Mouse (Mus musculus) R1 (cell line): ENCODE results near the gene Eprs.
"Not testable (repeated sequence)": the region's sequence is repeated elsewhere in the genome, so short reads cannot be mapped to it uniquely, and the experiment has no call there.

Source experiments
- DNase-seq: peaks from one replicate; pipeline ENCODE4 v3.0.0-alpha.2; 2018; ENCODE audit warnings: low read depth, low spot score

The Eprs gene

DNA sequence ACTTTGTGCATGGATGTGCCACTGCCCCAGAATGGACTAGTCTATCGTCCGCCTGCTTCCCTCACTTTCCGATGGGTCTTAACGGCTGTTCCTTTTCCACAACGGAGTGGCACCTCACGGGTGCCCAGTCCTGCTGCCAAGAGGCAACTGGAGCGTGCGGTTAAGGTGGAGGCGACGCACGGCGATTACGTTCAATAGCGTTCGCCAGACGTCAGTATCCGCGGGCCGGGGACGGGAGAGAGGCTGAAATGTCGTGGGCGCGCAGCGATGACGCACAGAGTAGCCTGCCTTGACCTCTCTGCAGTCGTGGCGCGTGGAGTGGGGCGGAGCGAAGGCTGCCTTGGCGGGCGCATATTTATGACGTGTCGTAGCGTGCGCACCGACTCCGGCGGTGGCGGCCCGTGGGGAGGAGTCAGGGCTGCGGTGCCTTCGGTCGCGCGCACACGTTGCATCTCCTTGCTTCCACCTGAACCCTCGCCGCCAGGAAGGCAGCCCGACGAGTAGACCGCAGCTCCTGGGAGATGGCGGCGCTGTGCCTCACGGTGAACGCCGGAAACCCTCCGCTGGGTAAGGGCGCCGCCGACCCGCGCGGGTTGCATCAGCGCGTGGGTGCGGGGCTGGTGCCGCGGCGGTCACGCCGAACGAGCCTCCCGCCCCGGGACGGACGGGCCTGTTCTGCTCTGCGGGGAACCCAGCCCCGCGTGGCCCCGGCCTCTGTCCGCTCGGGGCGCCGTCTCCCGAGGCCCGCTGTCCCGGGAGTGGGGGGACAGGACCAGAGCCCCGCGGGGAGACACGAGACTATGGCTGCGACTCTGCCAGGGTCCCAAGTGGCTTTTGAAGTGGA is at the start of gene Eprs:
TSS of gene Eprs (plus strand) at position 368 of the 844 bp plus-strand sequence.
- peak; percentile 98 for DNase-seq

DNA sequence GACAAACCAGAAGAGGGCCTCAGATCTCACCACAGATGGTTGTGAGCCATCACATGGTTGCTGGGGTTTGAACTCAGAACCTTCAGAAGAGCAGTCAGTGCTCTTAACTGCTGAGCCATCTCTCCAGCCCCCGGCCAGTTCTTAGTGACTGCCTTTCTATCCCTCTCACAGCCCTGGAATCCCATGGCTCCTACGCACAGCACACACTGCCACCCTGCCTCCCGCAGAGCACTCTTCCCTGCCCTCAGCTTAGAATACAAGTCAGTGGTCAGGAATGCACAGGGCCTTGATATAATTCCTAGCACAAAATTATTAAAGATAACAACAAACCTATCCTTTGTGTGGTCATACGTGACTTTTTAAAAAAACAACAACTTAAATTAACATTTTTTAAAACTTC is 48.3 kb upstream of the Eprs start:
- DNase-seq, result no peak

DNA sequence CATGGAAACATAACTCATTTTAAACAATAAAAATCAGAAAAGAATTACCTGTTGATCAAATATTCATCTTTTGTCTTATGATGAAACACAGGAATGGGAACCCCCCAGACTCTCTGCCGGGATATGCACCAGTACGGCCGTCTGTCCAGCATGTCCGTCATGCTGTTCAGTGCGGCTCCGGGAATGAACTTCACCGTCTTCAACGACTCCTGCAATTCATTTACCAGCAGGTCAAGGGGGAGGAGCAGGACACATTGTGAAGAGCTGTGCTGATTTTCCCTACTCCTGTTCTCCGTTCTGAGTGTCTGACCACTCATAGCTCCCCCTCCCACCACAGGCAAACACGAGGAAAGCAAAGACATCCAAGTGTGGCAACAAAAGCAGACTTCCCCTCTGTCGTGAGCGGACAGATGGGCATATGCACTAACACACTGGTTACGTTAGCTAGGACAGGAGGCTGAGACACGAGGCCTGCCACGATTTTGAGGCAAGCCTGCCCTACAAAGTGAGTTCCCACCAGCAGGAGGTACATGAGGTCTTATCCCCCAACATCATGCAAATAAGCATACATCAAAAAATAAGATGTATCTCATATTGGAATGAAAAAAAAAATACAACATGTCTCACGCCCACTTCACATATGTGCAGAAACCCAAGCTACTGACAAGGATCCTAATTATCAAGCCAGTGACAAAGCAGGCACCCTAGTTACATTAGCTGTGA is 46.8 kb upstream of the Eprs start:
- DNase-seq, result no peak

DNA sequence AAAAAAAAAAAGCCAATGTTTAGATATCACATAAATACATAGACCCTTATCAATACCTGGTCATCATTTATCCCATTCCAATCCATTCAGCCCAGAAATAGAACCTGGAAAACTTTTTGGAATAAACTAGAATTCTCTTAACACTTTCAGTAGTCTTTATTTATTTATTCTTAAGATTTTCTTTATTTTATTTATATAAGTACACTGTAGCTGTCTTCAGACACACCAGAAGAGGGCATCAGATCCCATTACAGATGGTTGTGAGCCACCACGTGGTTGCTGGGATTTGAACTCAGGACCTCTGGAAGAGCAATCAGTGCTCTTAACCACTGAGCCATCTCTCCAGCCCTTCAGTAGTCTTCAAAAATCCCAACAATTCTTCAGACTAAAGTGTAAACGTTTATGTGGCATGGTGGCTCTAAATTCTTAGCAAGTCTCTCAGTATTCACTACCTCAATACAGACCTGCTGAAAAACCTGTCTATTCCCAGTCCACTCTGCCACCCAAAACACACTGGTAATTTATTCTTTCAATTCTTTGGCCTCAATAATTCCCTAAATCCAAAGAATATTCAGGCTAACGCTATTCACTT is 35.0 kb upstream of the Eprs start:
- not testable (repeated sequence) for DNase-seq

DNA sequence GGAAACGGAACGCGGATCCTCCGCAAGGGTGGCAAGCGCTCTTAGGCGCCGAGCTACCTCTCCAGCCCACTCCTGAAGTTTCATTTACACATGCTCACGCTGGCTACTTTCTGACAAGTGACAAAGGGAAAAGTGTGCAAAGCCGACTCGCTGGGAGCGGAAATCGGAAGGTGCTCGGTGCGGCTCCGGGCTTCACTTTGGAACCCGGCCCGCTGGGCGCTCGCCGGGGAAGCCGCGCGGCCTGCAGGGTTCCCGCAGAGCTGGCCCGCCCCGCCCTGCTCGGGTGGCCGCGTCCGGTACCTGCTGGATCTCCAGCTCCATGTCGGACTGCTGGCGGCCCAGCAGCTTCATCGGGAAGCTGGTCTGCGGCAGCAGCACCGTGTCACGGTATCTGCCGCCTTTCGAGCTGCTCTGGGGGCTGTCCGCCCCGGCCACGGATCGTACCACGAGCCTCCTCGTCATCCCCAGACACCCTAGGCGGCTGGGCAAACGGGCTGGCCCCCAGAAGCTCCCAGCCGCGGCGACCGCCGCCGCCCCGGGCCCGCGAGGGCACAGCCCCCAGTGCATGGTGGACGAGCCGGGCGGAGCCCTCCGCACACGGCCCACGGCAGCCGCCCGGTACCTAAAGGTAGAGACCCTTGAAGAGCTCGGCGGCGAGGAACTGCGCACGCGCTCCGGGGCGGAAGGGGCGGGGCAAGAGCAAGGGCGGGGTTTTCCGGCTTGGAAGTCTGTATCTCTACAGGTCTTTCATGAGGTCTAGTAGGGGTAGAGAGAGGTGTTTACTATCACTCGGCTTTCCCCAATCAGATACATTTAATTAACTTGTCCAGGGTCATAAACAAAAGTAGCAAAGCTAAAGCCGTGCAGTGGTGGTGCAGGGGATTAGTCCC is 33.9 kb upstream of the Eprs start, which contains the start of gene Iars2:
TSS of gene Iars2 (minus strand) at position 676 of the 890 bp plus-strand sequence.
- peak; percentile 93 for DNase-seq

- no peak for DNase-seq
These were observed 33.0 kb upstream of the Eprs start for GRCm38 (mm10) chr1:185329851-185330250.

GRCm38 (mm10) chr1:185331364-185331763 is 31.5 kb upstream of the Eprs start:
- DNase-seq, result no peak

- peak; percentile 90 for DNase-seq
These were observed 30.8 kb upstream of the Eprs start, which contains the start of gene Bpnt1 for GRCm38 (mm10) chr1:185331983-185332430. TSS of gene Bpnt1 (plus strand) at chr1:185332149.

GRCm38 (mm10) chr1:185333651-185334050 is 29.2 kb upstream of the Eprs start:
- no peak for DNase-seq

- DNase-seq, result no peak
These were observed 28.7 kb upstream of the Eprs start for GRCm38 (mm10) chr1:185334136-185334535.

DNA sequence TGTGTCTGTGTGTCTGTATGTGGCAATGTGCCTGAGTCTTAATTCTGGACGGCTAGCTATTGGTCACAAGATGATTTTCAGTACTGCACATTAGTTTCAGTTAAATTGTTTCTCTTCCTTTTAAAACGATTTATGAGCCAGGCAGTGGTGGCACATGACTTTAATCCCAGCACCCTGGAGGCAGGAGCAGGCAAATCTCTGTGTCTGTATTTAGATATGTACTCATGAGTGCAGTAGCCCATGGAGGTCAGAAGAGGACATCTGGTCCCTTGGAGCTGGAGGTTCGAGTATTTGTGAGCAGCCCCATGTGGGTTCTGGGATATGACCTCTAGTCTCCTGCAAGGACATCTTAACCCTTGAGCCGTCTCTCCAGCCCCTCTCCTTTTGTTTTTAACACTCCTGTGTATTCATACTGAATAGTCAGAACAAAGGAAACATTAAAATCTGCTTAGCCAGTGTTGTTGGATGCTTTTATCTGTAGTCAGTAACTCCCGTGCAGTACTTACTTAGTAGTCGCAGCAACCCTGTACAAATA is 27.5 kb upstream of the Eprs start:
- peak; percentile 68 for DNase-seq

GRCm38 (mm10) chr1:185336535-185336934 is 26.3 kb upstream of the Eprs start:
- peak; percentile 81 for DNase-seq

- no peak for DNase-seq
These were observed 20.4 kb upstream of the Eprs start for GRCm38 (mm10) chr1:185342441-185342840.

GRCm38 (mm10) chr1:185343422-185343821 is 19.4 kb upstream of the Eprs start:
- DNase-seq, result no peak

DNA sequence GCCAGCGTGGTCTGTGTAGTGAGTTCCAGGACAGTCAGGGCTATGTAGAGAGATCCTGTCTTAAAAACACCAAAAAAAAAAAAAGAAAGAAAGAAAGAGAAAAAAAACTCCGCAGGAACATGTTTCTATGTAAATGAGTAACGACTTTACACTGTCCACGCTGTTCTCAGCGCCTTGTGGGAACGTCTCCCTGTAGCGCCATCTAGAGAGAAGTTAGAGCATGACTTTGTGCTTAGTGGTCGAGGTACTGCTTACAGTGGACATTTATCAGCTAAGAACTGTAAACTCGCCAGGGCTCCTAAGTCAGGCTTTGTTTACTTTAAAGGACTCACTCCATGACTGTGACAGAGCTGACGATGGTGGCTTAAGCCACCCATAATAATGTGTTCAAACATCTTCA is 16.7 kb upstream of the Eprs start:
- peak; percentile 71 for DNase-seq

DNA sequence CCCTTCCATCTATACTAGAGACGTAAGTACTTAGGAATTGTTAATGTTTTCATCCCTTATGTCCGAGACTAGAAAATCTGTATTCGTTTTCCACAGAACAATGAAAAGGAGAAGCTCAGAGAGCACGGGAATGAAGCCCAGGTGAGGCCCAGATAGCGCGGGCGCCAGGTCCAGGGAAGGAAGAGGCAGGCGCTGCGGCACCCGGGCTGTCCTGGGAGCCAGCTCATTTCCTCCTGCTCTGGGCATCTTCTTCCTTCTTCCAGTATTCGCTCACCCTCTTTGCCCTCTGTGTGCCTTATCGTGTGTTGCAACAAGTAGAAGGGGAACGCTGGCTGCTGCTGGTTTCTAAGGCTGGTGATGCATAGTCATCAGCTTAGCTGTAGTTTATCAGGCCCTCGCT is 13.1 kb upstream of the Eprs start:
- DNase-seq, result no peak

DNA sequence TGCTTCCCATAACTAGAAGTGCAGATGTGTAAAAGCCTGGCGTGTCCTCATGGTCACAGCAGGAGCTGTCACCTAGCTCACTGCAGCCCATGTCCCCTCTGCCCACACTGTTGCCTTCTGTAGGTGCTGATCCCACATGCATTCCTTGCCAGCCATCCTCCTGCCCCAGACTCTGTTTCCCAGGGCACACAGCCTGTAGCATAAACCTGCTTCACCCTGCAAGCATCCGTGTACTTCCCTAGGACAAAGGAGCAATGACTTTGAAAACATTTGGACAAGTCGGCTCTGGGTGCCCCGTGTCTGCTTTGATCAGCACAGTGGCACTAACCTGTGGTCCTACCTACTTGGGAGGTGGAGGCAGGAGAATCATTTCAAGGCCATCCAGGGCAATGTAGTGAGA is 12.2 kb upstream of the Eprs start:
- no peak for DNase-seq

- peak; percentile 88 for DNase-seq
These were observed 10.7 kb upstream of the Eprs start for GRCm38 (mm10) chr1:185352151-185352550.

- DNase-seq, result no peak
These were observed 9.5 kb upstream of the Eprs start for GRCm38 (mm10) chr1:185353351-185353750.

GRCm38 (mm10) chr1:185354731-185355130 is 8.1 kb upstream of the Eprs start:
- no peak for DNase-seq

DNA sequence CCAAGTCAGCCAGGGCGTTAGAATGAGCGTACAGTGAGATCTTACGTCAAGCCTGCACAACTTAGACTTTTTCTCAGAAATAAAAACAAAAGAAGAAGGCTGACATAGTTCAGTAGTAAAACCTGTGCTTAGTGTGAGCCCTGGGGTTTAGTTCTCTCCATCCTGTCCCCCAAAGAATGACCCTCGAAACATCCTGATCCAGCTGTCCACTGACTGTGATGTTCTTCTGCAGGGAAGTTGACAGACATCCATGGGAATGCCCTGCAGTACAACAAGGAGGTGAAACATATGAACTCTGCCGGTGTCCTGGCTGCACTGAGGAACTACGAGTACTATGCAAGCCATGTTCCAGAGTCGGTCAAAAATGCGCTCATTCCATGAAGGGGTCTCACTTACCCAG is 6.6 kb upstream of the Eprs start:
- DNase-seq, result no peak
